Mouse (Mus musculus): ENCODE data around the gene Idua.

Idua gene

GRCm38 (mm10) chr5:108680871-108681270 lies 20.7 kb downstream of the Idua start:
- no peak for DNase-seq (ENCODE audit: low read depth, low spot score)

DNA sequence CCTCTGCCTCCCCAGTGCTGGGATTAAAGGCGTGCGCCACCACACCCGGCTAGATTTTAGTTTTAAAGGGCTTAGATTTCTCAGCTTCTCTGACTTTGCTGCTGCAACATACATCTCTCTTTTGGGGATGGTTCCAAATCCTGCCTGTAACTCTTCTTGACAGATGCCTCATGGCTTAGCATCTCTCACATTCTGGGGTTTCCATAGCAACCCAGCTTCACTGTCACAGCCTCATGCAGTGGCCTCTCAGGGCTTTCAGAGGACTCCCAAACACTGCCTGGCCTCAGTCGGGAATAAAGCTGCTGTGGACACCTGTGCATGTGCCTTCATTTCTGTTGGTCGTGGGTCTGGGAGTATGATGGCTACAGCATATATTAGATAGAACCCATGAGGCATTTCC lies 29.0 kb downstream of the Idua start:
- DNase-seq (ENCODE audit: low read depth, low spot score): no peak

DNA sequence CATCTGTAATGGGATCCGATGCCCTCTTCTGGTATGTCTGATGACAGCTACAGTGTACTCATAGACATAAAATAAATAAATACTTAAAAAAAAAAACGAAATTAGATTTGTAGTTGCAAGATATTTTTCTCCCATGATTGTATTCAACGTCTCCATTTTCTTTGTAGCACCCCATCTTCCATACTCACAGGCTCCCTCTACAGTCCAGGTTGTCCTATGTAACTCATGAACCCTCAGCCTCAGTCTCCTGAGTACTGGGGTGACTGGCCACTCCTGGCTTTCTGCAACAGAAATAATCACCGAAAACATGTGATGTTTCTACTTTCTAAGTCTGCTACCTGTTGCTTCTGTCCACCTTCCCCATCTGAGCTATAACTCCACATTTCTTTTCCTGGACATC lies 31.0 kb downstream of the Idua start:
- no peak for DNase-seq (ENCODE audit: low read depth, low spot score)

DNA sequence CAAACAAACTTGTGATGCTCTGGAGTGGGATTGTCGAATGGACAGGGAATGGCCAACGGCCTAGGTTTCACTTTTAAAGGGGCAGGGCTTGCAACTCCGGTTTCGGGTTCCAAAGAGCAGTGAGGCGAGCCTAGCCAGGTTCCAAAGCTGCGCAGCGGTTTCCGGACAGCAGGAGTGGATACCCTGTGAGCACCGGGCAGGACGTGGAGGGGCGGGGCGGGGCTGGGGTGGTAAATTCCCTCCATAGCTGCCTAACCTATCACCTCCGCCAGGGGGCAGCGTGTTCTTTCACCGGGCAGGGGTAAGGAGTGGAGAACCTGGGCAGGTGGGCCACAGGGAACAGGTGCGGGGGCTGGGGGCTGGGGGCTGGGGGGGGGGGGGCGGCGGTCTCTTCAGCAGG lies 32.1 kb downstream of the Idua start, which contains the start of gene Fgfrl1:
Gene Fgfrl1, plus strand, starts transcription at position 112 of the 400 bp plus-strand sequence.
- no peak for DNase-seq (ENCODE audit: low read depth, low spot score)

DNA sequence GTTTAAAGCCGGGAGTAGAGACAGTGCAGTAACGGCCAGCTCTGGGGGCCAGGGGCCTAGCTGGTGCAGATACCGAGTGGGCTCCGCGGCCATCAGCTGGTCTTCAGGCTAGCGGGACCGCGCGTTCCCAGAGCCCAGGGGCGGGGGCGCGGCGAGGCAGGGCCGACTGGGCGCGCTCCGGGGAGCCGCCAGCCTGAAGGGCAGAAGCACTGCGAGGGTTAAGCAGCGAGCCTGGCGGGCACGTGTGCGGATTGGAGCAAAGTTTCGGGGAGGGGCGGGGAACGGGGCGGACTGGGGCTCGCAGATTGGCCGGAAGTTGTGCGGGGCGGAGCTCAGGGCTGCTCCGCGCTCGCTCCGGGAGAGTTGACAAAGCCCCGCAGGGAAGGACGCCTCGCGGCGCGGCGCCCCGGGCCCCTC lies 33.7 kb downstream of the Idua start:
- peak; percentile 83 for DNase-seq (ENCODE audit: low read depth, low spot score)

DNA sequence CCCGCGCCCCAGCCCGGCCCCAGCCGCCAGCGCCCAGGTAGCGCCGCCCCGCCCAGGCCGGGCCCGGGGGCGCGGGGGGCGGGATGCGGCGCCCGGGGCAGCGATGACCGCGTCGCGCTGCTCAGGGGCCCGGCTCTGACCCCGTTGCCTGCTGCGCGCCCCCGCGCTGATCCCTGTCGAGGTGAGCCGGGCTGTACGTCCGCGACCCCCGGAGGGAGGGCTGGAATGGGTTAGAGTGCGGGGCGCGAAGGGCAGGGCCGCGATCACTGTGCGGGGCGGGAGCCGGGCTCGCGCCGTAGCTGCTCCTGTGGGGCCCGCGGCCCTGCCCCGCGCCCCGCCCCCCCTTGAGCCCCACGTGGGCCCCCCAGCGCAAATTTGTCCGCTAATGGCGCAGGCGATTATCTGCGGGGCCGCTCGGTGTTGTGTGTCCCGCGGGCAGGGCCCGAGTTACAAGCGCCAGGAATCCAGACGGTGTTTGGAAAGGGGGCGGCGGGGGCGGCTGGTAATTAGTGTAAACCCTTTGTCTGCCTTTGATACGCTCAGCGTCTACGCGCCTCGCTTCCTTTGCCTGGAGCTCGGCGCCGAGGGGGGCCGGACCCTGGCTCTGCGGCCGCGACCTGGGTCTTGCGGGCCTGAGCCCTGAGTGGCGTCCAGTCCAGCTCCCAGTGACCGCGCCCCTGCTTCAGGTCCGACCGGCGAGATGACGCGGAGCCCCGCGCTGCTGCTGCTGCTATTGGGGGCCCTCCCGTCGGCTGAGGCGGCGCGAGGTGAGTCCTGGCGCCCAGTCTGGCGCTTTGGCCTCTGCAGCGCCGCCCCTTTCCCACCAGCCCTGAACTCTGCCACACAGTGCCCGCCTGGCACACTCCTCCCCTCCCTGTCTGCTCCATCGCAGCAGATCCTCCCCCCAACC lies 34.5 kb downstream of the Idua start:
- no peak for DNase-seq (ENCODE audit: low read depth, low spot score)

- DNase-seq (ENCODE audit: low read depth, low spot score): no peak
Observed at GRCm38 (mm10) chr5:108695861-108696260, 35.7 kb downstream of the Idua start.

DNA sequence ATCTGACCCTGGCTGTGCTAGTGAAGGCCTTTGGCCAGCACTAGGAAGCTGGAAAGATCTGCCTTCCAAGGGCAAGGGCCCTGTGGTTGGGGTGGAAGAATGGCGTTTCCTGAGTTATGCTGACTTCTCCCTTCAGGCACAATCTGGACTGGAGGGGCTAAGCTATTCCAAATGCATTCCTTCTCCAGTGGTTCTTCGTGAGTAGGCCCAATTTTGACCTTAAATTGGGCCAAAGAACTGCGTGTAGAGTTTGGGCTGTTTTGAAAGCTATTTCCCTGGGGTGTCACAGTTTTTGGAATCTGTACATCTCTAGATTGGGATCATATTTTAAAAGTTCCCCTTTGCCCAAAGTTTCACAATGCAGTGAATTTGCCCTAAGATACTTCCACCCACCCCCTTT lies 36.4 kb downstream of the Idua start:
- no peak for DNase-seq (ENCODE audit: low read depth, low spot score)

DNA sequence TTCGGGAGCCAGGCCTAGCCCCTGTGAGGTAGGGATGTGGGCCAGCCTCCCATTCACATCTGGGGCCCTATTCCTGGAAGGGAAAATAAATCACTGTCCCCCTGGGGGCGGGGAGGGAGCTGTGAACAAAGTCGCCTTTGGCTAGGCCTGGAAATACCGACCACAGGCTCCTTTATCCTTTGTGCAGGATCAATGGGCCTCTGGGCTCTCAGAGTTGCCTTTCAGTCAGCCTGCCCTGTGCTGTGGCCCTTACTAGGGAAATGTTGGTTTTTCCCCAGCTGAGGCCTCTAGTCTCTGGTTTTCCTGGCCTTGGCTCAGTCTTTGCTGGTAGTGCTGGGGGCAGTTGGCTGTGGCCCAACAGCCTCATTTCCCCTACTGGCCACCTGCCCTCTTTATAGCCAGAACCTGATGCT lies 37.2 kb downstream of the Idua start:
- no peak for DNase-seq (ENCODE audit: low read depth, low spot score)

GRCm38 (mm10) chr5:108700346-108700745 lies 40.2 kb downstream of the Idua start:
- no peak for DNase-seq (ENCODE audit: low read depth, low spot score)

DNA sequence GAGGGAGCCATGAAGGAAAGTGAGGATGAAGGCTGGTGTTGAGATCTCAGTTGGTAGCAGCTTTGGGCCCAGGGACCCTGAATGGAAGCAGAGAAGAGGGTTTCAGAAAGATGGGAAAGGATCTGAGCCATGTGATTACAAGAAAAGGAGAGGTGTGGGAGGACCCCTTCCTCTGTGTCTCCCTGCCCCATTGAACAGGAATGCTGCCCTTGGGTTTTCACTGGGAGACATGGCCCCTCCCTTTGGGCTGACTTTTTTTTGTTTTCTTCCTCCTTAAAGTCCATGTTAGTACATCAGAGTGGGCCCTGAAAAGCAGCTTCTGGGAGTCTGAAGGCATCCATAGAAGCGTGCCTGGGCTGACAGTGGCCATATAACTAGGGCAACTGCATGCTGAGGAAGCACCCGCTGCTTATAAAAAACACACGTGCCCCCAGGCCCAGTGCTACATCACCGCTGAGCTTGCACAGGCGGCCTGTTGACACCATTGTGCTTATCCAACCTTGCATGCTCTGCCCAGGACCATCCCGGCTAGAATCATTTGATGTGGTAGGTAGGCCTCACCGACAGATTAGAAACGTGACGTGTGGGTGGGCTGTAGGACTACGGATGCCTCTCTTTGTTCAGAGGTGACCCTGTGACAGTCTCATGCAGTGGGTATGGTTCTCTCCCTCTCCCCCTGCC lies 41.4 kb downstream of the Idua start:
- DNase-seq (ENCODE audit: low read depth, low spot score): no peak

DNA sequence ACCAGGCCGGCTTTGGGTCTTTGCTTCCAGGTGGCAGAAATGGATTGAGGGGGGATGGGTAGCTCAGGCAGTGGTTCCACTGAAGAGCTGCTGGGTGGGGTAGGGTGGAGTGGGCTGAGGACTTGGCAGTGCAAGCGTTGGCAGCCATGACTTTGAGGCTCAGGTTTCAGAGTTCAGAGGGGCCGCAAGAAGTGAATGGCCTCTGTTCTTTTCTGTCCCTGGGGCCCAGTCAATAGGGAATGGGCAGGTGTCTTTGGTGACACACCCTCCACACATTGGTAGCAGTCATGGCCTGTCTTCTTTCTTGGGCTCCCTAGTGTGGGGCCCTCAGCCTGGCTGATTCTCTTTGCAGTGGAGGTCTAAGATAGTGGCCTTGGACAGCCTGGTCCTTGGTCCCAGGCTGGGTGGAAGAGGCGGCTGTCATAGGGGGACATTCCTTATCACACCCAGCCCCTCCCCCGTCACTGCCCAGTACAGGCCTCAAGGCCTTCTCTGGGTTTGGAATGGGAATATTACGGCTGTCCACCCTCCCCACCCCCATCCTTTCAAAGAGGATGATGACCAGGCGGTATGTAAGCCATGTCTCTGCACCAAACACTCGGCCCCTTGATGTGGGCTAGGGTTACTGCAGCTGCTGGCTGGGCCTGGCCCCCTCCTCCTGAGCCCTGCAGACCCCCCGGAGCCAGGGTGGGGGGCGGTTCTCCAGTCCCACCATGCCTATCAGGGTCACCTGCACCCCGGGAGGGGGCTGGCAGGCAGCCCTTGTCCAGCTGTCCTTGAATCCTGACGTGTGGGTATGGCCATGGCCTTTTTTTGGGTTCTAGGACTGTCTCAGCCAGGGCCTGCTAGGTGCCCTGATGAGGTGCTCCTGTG lies 43.9 kb downstream of the Idua start:
- DNase-seq (ENCODE audit: low read depth, low spot score): no peak

- no peak for DNase-seq (ENCODE audit: low read depth, low spot score)
Observed at GRCm38 (mm10) chr5:108707758-108708157, 47.6 kb downstream of the Idua start.

DNA sequence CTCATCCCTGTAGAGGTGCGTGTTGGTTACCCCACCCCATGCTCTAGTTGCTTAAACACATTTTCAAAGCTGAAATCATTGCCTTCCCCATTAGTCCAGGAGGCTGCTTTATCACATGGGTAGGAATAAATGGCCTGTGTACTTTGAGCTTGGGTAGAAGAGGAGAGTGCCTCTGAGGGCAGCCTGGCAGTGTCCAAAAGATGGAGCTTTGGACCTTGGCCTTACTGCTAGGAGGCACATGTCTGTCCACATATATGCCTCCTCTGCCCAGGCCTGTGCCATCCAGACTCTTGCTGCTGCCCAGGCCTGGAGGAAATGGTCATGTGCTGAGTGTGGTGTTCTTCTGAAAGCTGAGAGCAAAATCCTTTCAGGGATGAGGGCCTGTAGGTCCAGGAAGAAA lies 48.3 kb downstream of the Idua start:
- DNase-seq (ENCODE audit: low read depth, low spot score): no peak

GRCm38 (mm10) chr5:108708981-108709731 lies 49.0 kb downstream of the Idua start:
- no peak for DNase-seq (ENCODE audit: low read depth, low spot score)

DNA sequence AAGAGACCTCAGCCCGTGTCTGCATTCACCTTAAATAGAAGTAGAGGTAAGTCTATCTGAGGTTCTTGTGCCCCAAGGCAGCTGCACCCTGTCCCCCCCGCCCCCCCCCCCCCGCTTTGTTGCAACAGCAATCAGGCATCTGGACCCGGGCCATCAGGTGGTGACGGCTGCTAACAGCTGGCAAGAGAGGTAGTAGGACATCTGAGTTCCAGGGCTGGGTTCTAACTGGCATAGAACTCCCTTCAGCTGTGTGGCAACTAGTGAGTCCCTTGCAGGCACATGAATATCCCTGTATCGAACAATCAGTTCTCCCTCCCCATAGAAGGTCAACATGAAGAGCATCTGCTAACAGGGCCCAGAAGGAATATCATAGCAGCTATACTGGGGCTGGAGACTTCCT lies 51.8 kb downstream of the Idua start:
- no peak for DNase-seq (ENCODE audit: low read depth, low spot score)

DNA sequence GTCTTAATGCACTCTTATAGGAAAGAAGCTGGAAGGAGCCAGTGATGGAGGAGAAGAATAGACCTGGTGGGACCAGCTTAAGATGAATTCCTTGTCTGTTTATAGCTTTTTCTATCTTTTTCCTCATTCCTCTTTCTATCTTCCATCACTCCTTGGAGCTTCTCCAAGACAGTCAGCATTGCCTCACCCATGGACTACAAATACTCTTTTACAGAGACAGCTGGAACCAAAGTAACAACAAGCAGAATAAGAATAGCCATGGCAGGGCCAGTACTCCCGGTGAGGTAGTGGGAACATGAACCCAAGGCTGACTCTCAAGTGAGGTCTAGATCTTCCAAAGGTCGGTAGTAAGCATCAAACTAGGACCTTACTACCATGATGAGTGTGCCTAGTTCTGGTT lies 53.0 kb downstream of the Idua start:
- no peak for DNase-seq (ENCODE audit: low read depth, low spot score)

GRCm38 (mm10) chr5:108713691-108714090 lies 53.6 kb downstream of the Idua start:
- DNase-seq (ENCODE audit: low read depth, low spot score): no peak

GRCm38 (mm10) chr5:108714149-108714548 lies 54.0 kb downstream of the Idua start:
- no peak for DNase-seq (ENCODE audit: low read depth, low spot score)

- DNase-seq (ENCODE audit: low read depth, low spot score): no peak
Observed at GRCm38 (mm10) chr5:108715974-108716373, 55.8 kb downstream of the Idua start.

DNA sequence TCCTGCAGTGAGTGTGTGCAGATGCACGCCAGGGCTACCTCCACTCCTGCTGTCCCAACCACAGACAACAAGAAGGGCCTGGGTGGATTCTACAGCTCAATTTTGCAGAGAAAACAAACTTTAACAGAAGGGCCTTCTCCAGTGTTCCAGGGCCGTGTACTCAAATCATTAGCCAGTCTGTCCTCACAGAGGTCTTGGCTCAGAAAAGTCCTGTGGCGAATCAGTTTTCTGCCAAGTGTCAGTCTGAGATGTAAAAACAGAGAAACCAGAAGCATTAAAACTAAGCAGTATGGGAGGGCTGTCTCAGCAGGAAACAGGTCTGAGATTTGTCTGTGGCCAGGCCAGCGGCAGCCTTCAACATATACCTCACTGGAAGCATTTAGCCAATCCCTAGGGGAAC lies 57.9 kb downstream of the Idua start:
- no peak for DNase-seq (ENCODE audit: low read depth, low spot score)
